Mouse (Mus musculus): ENCODE measurements around the gene Bola3. TPM values are rescaled to one million over a fixed set of nuclear protein-coding genes. Genes with fewer than 3 reads are reported as not detected.

Bola3 gene
- polyA plus RNA-seq, 1 experiment from 2014 or later = 248 TPM

DNA sequence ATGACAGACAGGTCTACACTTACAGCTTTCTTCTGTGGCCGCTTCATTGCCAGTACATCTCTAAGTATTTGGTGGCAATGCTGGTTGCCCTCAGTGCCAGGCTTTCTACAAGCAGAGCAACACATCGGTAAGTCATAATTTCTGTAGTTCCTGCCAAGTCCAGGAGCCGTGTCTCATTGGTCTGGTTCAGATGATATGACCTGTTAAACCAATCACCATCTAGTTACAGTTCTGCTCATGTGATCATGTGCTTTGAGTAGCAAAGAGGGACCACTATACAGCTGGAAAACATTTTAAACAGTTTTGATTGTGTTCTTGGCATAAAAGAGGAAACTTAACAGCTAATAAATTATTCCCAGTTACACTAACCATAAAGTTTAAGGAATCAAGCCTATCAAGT is 1.0 kb upstream of the Bola3 start:
- Histone ChIP-seq H3K9me3 (replicated peaks) (no peaks in the 10 kb centered on the region), H3K4me2 (no peak overlapping the region), H3K36me3 (replicated peaks) (peaks cover 30% of the 10 kb centered on the region), H3K9ac (no peak overlapping the region), H3K27me3 (no peaks in the 10 kb centered on the region), H3K4me3 (replicated peaks) (no peak overlapping the region), H3K4me1 (replicated peaks) (peaks cover 43% of the 10 kb centered on the region), H3K27ac (replicated peaks) (peak overlapping the region; percentile 39)
- 65% methylated on average over 3 of the region's 3 CpGs for WGBS (ENCODE audit: insufficient replicate concordance)
- ATAC-seq (ENCODE audit: insufficient read depth) = no peak

DNA sequence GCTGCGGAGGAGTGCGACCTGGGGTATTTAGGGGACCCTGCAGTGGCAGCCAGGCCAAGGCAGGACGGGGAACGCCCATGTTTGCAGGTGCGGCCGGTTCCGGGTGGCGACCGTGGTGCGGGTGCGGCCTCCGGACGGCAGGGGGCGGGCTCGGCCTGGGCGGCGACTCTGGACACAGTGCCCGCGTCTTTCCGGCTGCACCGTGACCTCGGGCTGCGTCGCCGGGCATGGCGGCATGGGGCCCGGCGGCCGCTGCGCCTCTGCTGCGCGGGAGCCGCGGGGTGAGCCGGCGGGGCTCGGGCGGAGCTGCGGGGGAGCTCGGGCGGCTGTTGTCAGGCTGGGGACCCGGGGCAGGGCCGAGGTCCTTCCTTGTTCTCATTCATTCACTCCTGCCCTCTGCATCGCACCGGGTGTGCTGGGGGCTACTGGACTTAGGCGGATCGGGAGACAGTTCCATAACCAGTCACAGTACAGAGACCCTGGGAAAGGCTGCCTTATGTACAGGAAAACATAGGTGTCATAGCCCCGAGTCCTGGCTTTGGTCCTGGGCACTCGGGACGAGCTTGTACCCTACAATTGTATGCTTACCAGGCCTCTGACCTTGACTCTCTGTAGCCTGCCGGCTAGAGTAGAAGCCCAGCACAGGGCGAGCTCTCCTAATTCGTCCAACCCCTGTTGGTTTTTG is 469 bp downstream of the Bola3 start:
- H3K27me3 ChIP-seq = no peaks in the 10 kb centered on the region
- peak overlapping the region; percentile 87 for H3K4me3 ChIP-seq (replicated peaks)
- H3K36me3 ChIP-seq (replicated peaks) = peaks cover 33% of the 10 kb centered on the region
- peak; percentile 77 for ATAC-seq (ENCODE audit: insufficient read depth)
- no peaks in the 10 kb centered on the region for H3K9me3 ChIP-seq (replicated peaks)
- H3K4me2 ChIP-seq = peak overlapping the region; percentile 77
- H3K4me1 ChIP-seq (replicated peaks) = peaks cover 58% of the 10 kb centered on the region
- under 1% methylated on average over 53 of the region's 53 CpGs for WGBS (ENCODE audit: insufficient replicate concordance)
- peak overlapping the region; percentile 96 for H3K9ac ChIP-seq
- H3K27ac ChIP-seq (replicated peaks) = peak overlapping the region; percentile 98

DNA sequence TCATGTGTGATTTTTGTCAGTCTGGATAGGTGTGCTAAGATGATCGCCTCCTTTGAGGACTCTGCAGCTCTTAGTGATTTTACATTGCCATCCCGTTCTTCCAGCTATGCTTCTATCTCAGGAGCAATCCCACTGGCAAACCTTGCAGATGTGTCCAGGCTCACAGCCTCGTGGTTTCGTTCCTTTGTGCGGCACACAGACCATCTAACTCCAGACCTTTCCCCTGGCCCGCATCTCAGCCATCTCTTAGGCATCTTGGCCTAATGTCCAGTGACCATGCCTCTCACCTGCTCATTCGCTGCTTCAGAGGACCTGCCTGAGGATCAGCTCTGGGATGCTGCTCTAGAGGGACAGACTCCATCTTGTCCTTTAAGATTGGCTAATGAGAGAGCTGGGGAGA is 1.2 kb downstream of the Bola3 start:
- Histone ChIP-seq H3K4me1 (replicated peaks) (peaks cover 66% of the 10 kb centered on the region), H3K4me3 (replicated peaks) (peak overlapping the region; percentile 87), H3K9ac (peak overlapping the region; percentile 96), H3K4me2 (peak overlapping the region; percentile 77), H3K27me3 (no peaks in the 10 kb centered on the region), H3K27ac (replicated peaks) (peak overlapping the region; percentile 98), H3K36me3 (replicated peaks) (peaks cover 39% of the 10 kb centered on the region), H3K9me3 (replicated peaks) (no peaks in the 10 kb centered on the region)
- WGBS (ENCODE audit: insufficient replicate concordance) = 72% methylated on average over 7 of the region's 7 CpGs
- ATAC-seq (ENCODE audit: insufficient read depth) = no peak

DNA sequence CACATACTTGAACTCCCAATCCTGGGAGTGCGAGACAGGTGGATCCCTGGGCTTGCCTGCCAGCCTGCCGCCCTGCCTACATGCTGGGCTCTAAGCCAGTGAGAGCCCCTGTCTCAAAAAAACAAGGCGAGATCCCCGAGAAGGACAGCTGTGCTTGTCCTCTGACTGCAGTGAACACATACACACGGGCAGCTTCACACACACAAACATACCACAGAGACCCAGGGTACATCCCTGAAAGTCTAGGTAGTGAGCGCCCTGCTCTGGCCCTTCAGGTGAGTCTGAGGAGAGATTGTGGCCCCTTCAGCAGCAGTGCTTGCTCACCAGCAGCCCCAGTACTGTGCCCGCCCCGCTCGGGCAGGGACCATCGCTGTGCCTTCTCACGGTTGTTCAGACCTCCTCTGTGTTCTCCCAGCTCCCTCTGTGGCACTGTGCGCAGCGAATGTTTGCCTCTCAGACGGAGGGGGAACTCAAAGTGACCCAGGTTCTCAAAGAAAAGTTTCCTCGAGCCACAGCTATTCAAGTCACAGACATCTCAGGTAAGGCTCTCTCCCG is 2.0 kb downstream of the Bola3 start:
- H3K27me3 ChIP-seq = no peaks in the 10 kb centered on the region

DNA sequence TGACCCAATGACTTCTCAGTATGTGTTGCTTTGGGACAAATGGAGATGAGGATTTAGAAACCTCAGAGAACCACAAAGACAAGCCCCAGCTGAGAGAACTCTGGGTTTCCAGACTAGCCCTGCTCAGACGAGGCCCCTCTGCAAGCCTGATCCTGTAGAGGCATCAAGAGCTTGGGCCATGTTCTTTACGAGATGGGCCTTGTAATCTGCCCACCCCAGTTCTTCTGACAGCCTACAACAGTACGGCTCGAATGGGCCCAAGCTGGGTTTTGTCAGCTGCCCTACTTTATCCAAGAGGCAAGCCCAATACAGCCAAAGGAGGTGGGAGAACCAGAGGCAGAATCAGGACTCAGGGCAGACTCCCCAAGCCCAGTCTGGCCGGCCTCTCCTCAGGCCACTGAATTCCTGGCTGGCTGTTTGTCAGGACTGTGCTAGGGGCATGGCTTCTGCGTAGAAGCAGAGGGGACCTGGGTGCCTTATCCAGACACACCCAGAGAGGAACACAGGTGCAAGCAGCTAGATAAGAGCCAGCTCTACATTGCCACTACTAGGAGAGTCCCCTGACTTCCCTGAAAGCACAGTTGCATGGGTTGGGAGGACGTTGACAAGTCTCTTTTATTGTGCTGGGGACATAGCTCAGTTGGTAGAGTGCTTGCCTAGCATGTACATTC is 2.7 kb downstream of the Bola3 start:
- Histone ChIP-seq H3K4me1 (replicated peaks) (peaks cover 78% of the 10 kb centered on the region), H3K9ac (peak overlapping the region; percentile 96), H3K36me3 (replicated peaks) (peaks cover 48% of the 10 kb centered on the region), H3K9me3 (replicated peaks) (no peaks in the 10 kb centered on the region), H3K4me3 (replicated peaks) (peak overlapping the region; percentile 87), H3K27me3 (no peaks in the 10 kb centered on the region), H3K27ac (replicated peaks) (peak overlapping the region; percentile 98), H3K4me2 (peak overlapping the region; percentile 77)
- ATAC-seq (ENCODE audit: insufficient read depth) = peak; percentile 93
- WGBS (ENCODE audit: insufficient replicate concordance) = 23% methylated on average over 7 of the region's 7 CpGs

More for the DNA sequence above, 2.0 kb downstream of the Bola3 start:
- H3K4me3 ChIP-seq (replicated peaks) = peak overlapping the region; percentile 87
- no peaks in the 10 kb centered on the region for H3K9me3 ChIP-seq (replicated peaks)
- peaks cover 73% of the 10 kb centered on the region for H3K4me1 ChIP-seq (replicated peaks)
- peak overlapping the region; percentile 98 for H3K27ac ChIP-seq (replicated peaks)
- ATAC-seq (ENCODE audit: insufficient read depth) = no peak
- peak overlapping the region; percentile 96 for H3K9ac ChIP-seq
- H3K4me2 ChIP-seq = peak overlapping the region; percentile 77
- peaks cover 46% of the 10 kb centered on the region for H3K36me3 ChIP-seq (replicated peaks)
- 70% methylated on average over 16 of the region's 16 CpGs for WGBS (ENCODE audit: insufficient replicate concordance)

DNA sequence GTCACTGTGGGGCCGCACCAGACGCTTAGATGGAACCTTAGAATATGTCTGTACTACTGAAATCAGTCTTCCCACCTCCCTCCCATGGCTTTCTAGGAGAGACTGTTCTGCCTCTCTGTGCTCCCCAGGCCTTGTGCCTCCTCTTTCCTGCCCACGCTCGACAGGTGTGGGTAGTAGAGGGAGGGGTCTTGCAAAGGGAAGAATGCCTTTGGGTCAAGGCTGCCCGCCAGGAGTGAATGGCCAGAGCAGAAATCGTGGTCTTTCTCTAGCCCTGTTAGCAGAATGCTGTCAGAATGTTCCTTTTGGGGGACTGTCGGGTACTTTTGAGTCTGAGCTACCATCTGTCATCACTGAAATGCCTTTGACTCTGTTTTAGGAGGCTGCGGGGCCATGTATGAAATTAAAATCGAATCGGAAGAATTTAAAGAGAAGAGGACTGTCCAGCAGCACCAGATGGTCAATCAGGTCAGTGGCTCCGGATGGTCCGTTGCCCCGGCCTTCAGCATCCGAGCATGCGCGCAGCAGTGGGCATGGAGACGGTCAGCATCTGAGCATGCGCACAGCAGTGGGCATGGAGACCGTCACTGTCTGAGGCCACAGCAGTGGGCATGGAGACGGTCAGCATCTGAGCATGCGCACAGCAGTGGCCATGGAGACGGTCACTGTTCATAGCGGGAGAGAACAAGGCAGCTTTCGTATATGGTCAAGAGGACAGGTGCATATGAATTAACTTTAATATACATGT is 3.9 kb downstream of the Bola3 start:
- Histone ChIP-seq H3K4me3 (replicated peaks) (peak overlapping the region; percentile 87), H3K4me1 (replicated peaks) (peaks cover 83% of the 10 kb centered on the region), H3K9ac (peak overlapping the region; percentile 96), H3K27me3 (no peaks in the 10 kb centered on the region), H3K36me3 (replicated peaks) (peaks cover 54% of the 10 kb centered on the region), H3K4me2 (peak overlapping the region; percentile 77), H3K27ac (replicated peaks) (peak overlapping the region; percentile 98), H3K9me3 (replicated peaks) (no peaks in the 10 kb centered on the region)
- no peak for ATAC-seq (ENCODE audit: insufficient read depth)
- 88% methylated on average over 24 of the region's 24 CpGs for WGBS (ENCODE audit: insufficient replicate concordance)

DNA sequence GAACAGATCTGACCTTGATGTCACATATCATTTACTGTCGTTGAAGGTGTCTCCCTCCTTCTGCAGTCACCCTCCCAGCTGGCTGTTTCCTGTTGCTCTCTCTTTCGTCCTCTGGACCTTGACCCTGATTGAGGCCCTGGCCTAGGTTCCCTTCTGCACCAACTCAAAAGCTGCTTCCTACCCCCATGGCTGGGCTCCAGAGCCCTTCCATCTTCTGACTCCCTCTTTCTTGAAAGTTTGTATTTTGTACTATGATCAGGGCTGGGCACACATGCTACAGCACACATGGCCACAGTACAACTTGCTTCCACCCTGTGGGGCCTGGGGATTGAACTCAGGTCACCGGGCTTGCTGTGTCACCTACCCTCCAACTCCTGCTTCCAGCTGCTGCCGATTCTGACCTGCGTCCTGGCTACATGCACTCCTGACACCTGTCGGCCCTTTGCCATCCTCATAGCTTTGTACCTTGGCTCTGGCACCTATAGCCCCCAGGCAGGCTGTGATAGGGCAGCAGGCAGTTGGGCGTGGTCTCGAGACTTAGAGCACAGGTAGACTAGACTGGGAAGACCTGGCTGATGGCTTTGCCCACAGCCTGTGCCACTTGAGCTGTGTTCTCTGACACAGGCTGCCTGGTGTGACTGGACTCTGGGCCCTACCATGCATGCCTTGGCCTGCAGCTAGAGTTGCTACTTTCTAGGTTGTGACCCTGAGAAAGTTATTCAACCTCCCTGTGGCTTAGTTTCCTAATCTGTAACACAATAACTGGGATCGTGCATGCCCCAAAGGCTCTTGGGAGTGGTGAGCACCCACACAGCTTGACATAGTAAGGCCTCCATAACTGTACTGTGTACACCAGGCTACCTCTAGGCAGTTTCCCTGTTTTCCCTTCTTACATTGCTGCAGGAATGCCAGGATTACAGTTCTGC is 6.2 kb downstream of the Bola3 start:
- whole genome bisulfite sequencing (ENCODE audit: insufficient replicate concordance) = 70% methylated on average over 9 of the region's 9 CpGs
- H3K4me3 ChIP-seq (replicated peaks) = no peak overlapping the region
- H3K27me3 ChIP-seq = no peaks in the 10 kb centered on the region
- H3K36me3 ChIP-seq (replicated peaks) = peaks cover 71% of the 10 kb centered on the region
- peaks cover 69% of the 10 kb centered on the region for H3K4me1 ChIP-seq (replicated peaks)
- H3K9me3 ChIP-seq (replicated peaks) = no peaks in the 10 kb centered on the region
- no peak for ATAC-seq (ENCODE audit: insufficient read depth)
- H3K27ac ChIP-seq (replicated peaks) = peak overlapping the region; percentile 98
- H3K9ac ChIP-seq = no peak overlapping the region
- H3K4me2 ChIP-seq = no peak overlapping the region

DNA sequence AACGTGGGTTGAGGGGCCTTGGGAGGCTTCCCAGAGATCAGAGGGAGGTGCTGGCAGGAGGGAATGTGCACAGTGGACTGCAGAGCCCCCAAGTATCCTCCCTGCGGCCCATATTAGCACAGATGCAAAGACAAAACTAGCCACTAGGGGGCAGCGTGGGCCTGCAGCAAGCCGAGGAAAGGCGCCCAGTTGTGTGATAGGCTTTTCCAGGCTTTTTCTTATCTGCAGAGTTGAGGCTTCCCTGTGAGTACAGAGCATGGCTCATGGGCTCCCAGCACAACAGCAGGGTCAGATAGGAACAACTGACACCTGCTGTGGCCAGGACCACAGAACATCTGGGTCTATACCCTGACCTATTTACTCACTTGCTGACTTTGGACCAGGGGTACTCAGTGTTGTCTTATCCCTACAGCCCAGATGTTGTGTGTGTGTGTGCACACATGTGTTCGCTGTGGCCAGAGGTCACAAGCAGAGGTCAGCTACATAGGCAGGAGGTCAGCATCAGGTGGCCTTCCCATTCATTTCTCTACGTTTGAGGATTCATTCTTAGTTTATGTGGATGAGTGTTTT is 7.7 kb downstream of the Bola3 start:
- no peak overlapping the region for H3K9ac ChIP-seq
- peak overlapping the region; percentile 98; the same call in 1 of the 2 replicates for H3K27ac ChIP-seq (replicated peaks)
- no peak overlapping the region for H3K4me3 ChIP-seq (replicated peaks)
- H3K9me3 ChIP-seq (replicated peaks) = no peaks in the 10 kb centered on the region
- WGBS (ENCODE audit: insufficient replicate concordance) = 25% methylated on average over 7 of the region's 7 CpGs
- peak; percentile 2; the same call in 1 of the 2 replicates for ATAC-seq (ENCODE audit: insufficient read depth)
- H3K4me1 ChIP-seq (replicated peaks) = peaks cover 63% of the 10 kb centered on the region
- H3K4me2 ChIP-seq = 0 out of 2 replicates have a peak overlapping the region, but pooled peaks have one; percentile 16
- H3K36me3 ChIP-seq (replicated peaks) = peaks cover 76% of the 10 kb centered on the region
- no peaks in the 10 kb centered on the region for H3K27me3 ChIP-seq

DNA sequence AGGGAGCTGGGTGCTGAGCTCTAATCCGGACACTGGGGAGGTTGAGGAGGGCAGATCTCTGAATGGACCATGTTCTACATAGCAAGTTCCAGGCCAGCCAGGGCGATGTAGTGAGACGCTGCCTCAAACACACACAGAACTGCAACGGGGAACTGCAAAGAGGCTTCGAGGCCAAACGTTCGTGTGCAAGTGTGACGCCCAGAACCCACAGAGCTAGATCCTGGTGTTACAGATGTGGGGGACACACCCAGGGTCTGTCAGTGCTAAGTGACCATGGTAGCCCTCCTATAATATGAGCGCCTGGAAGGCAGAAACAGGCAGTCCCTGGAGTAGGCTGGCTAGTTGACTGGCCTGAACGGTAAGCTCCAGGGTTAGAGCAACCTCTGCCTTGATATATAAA is 8.5 kb downstream of the Bola3 start:
- Histone ChIP-seq H3K4me2 (no peak overlapping the region), H3K9ac (no peak overlapping the region), H3K4me1 (replicated peaks) (peaks cover 61% of the 10 kb centered on the region), H3K27me3 (no peaks in the 10 kb centered on the region), H3K9me3 (replicated peaks) (no peaks in the 10 kb centered on the region), H3K27ac (replicated peaks) (no peak overlapping the region; the same call in 1 of the 2 replicates), H3K4me3 (replicated peaks) (no peak overlapping the region), H3K36me3 (replicated peaks) (peaks cover 79% of the 10 kb centered on the region)
- no peak for ATAC-seq (ENCODE audit: insufficient read depth)
- WGBS (ENCODE audit: insufficient replicate concordance) = 86% methylated on average over 10 of the region's 10 CpGs
